Mouse (Mus musculus): Measurements from ENCODE around the gene Themis2.

GRCm38 (mm10) chr4:132789731-132790130 is 6.5 kb downstream of the Themis2 start:
- TF ChIP-seq CTCF (IDR thresholded peaks at IDR 0.05; ENCODE audit: borderline replicate concordance, control insufficient read depth, extremely low read depth, insufficient read depth, low read length, poor library complexity) (no peak), POLR2A (IDR thresholded peaks at IDR 0.05; ENCODE audit: control insufficient read depth, extremely low read depth, insufficient read depth, low read length, poor library complexity) (no peak)
